Mouse (Mus musculus) hindbrain, embryonic 14.5 days (tissue): ENCODE data around the gene Prg3. TPM values are rescaled to one million over a fixed set of nuclear protein-coding genes. Genes with fewer than 3 reads are reported as not detected.

Experiments used
- ATAC-seq: fragments of 200-750 bp; cut with Nextera tagmentation; 2 replicates; pipeline ENCODE4 v1.8.0; 2017; ENCODE audit warnings: moderate number of reproducible peaks, mild to moderate bottlenecking, moderate TSS enrichment, moderate library complexity; ENCODE audit not compliant: low FRiP score
- DNase-seq: peaks from one replicate; pipeline ENCODE4 v3.0.0-alpha.2; 2015; ENCODE audit warnings: low spot score
- H3K27ac ChIP-seq: fragments of 300-500 bp; sonication (generic); 2 replicates; pipeline ENCODE4 v1.5.1; 2014; ENCODE audit warnings: mild to moderate bottlenecking, moderate library complexity
- H3K27me3 ChIP-seq: fragments of 300-500 bp; sonication (generic); 2 replicates; pipeline ENCODE4 v1.6.1; 2014; ENCODE audit warnings: mild to moderate bottlenecking, low read length, mixed read lengths; ENCODE audit not compliant: control insufficient read depth, insufficient read depth
- H3K36me3 ChIP-seq: fragments of 300-500 bp; sonication (generic); replicated peaks from 2 replicates; pipeline ENCODE4 v1.6.1; 2014; ENCODE audit not compliant: control insufficient read depth, insufficient read depth
- H3K4me1 ChIP-seq: fragments of 300-500 bp; sonication (generic); replicated peaks from 2 replicates; pipeline ENCODE4 v1.6.1; 2014; ENCODE audit warnings: antibody characterized with exemption, low read length, mixed read lengths; ENCODE audit not compliant: control insufficient read depth, insufficient read depth
- H3K4me2 ChIP-seq: fragments of 300-500 bp; sonication (generic); replicated peaks from 2 replicates; pipeline ENCODE4 v1.6.1; 2014; ENCODE audit warnings: mild to moderate bottlenecking, moderate library complexity
- H3K4me3 ChIP-seq: fragments of 300-500 bp; sonication (generic); replicated peaks from 2 replicates; pipeline ENCODE4 v1.5.1; 2014; ENCODE audit warnings: mild to moderate bottlenecking, low read length
- H3K9ac ChIP-seq: fragments of 300-500 bp; sonication (generic); 2 replicates; pipeline ENCODE4 v1.6.1; 2014
- H3K9me3 ChIP-seq: fragments of 300-500 bp; sonication (generic); 2 replicates; pipeline ENCODE4 v1.6.1; 2016; ENCODE audit warnings: low read length; ENCODE audit not compliant: control insufficient read depth
- WGBS: fragments of 180-500 bp; shearing (Covaris S2); extraction: QIAGEN DNeasy Blood & Tissue Kit; methylation state at CpG from one replicate; pipeline ENCODE4 v1.1.7; 2014; 5-methylcytosine and 5-hydroxymethylcytosine counted together
- polyA plus RNA-seq: library from polyadenylated mRNA; unstranded; fragments of >200 nt; fragmentation: Nextera tagmentation; extraction: Ambion mirVana; gene quantifications from 2 replicates; pipeline ENCODE4 v1.2.1, GENCODE M21; 2014

Gene Prg3
- not detected in 2 replicates for polyA plus RNA-seq

GRCm38 (mm10) chr2:84987930-84988329, at the start of gene Prg3:
Prg3 (plus strand) TSS chr2:84988215.
- Histone ChIP-seq H3K36me3 (no peaks in the 10 kb centered on the region), H3K27me3 (no peaks in the 10 kb centered on the region), H3K27ac (no peak within 1 kb of the TSS), H3K9me3 (no peaks in the 10 kb centered on the region), H3K4me1 (no peaks in the 10 kb centered on the region), H3K4me3 (no peak within 1 kb of the TSS), H3K9ac (no peak within 1 kb of the TSS), H3K4me2 (no peak within 1 kb of the TSS)
- WGBS, result 89% methylated on average over 1 of the region's 1 CpGs
- ATAC-seq (no peak), DNase-seq (no peak)

- H3K27me3 ChIP-seq, result peaks cover 8% of the 10 kb centered on the region; the same call in 1 of the 2 replicates
- H3K4me2 ChIP-seq, result peak overlapping the region; percentile 50; the same call in 1 of the 2 replicates
- ATAC-seq (no peak), DNase-seq (no peak)
- no peak overlapping the region for H3K27ac ChIP-seq
- H3K9me3 ChIP-seq, result no peaks in the 10 kb centered on the region
- H3K36me3 ChIP-seq, result no peaks in the 10 kb centered on the region
- no peak overlapping the region for H3K9ac ChIP-seq
- H3K4me1 ChIP-seq, result no peaks in the 10 kb centered on the region
- WGBS, result 85% methylated on average over 5 of the region's 5 CpGs
- no peak overlapping the region for H3K4me3 ChIP-seq
Observed at GRCm38 (mm10) chr2:84938249-84938946, 49.6 kb upstream of the Prg3 start.

GRCm38 (mm10) chr2:84939306-84939705, 48.7 kb upstream of the Prg3 start:
- no peak overlapping the region for H3K4me2 ChIP-seq
- no peak overlapping the region for H3K9ac ChIP-seq
- H3K27ac ChIP-seq, result no peak overlapping the region
- no peaks in the 10 kb centered on the region for H3K4me1 ChIP-seq
- 86% methylated on average over 3 of the region's 3 CpGs for WGBS
- no peaks in the 10 kb centered on the region for H3K9me3 ChIP-seq
- peaks cover 8% of the 10 kb centered on the region; the same call in 1 of the 2 replicates for H3K27me3 ChIP-seq
- ATAC-seq (no peak), DNase-seq (no peak)
- H3K36me3 ChIP-seq, result no peaks in the 10 kb centered on the region
- no peak overlapping the region for H3K4me3 ChIP-seq

GRCm38 (mm10) chr2:84939711-84940110, 48.3 kb upstream of the Prg3 start:
- DNase-seq (no peak), ATAC-seq (no peak)
- Histone ChIP-seq H3K4me1 (no peaks in the 10 kb centered on the region), H3K4me3 (no peak overlapping the region), H3K9me3 (no peaks in the 10 kb centered on the region), H3K4me2 (no peak overlapping the region), H3K36me3 (no peaks in the 10 kb centered on the region), H3K9ac (no peak overlapping the region), H3K27me3 (peaks cover 8% of the 10 kb centered on the region; the same call in 1 of the 2 replicates), H3K27ac (no peak overlapping the region)
- WGBS, result 96% methylated on average over 6 of the region's 6 CpGs

GRCm38 (mm10) chr2:84941332-84941731, 46.7 kb upstream of the Prg3 start:
- no peak overlapping the region for H3K27ac ChIP-seq
- no peak overlapping the region for H3K4me2 ChIP-seq
- 84% methylated on average over 2 of the region's 2 CpGs for WGBS
- H3K4me3 ChIP-seq, result no peak overlapping the region
- H3K4me1 ChIP-seq, result no peaks in the 10 kb centered on the region
- H3K9ac ChIP-seq, result no peak overlapping the region
- peaks cover 8% of the 10 kb centered on the region; the same call in 1 of the 2 replicates for H3K27me3 ChIP-seq
- H3K36me3 ChIP-seq, result no peaks in the 10 kb centered on the region
- ATAC-seq, result no peak
- no peaks in the 10 kb centered on the region for H3K9me3 ChIP-seq
- no peak for DNase-seq

GRCm38 (mm10) chr2:84941795-84942194, 46.2 kb upstream of the Prg3 start:
- peaks cover 8% of the 10 kb centered on the region; the same call in 1 of the 2 replicates for H3K27me3 ChIP-seq
- DNase-seq (no peak), ATAC-seq (no peak)
- H3K9ac ChIP-seq, result no peak overlapping the region
- WGBS, result 91% methylated on average over 4 of the region's 4 CpGs
- H3K4me2 ChIP-seq, result no peak overlapping the region
- no peaks in the 10 kb centered on the region for H3K4me1 ChIP-seq
- H3K9me3 ChIP-seq, result no peaks in the 10 kb centered on the region
- no peaks in the 10 kb centered on the region for H3K36me3 ChIP-seq
- no peak overlapping the region for H3K27ac ChIP-seq
- H3K4me3 ChIP-seq, result no peak overlapping the region

- Histone ChIP-seq H3K4me1 (no peaks in the 10 kb centered on the region), H3K9me3 (no peaks in the 10 kb centered on the region), H3K9ac (no peak overlapping the region), H3K27me3 (no peaks in the 10 kb centered on the region), H3K36me3 (no peaks in the 10 kb centered on the region), H3K4me3 (no peak overlapping the region), H3K4me2 (no peak overlapping the region), H3K27ac (no peak overlapping the region)
- DNase-seq (no peak), ATAC-seq (no peak)
- WGBS, result 86% methylated on average over 3 of the region's 3 CpGs
Observed at GRCm38 (mm10) chr2:84947154-84947771, 40.8 kb upstream of the Prg3 start.

GRCm38 (mm10) chr2:84948252-84948651, 39.8 kb upstream of the Prg3 start:
- Histone ChIP-seq H3K36me3 (no peaks in the 10 kb centered on the region), H3K4me1 (no peaks in the 10 kb centered on the region), H3K9me3 (no peaks in the 10 kb centered on the region), H3K4me2 (no peak overlapping the region), H3K4me3 (no peak overlapping the region), H3K9ac (no peak overlapping the region), H3K27me3 (no peaks in the 10 kb centered on the region), H3K27ac (no peak overlapping the region)
- no peak for DNase-seq
- 97% methylated on average over 7 of the region's 7 CpGs for WGBS
- ATAC-seq, result no peak

- WGBS, result 85% methylated on average over 2 of the region's 2 CpGs
- Histone ChIP-seq H3K4me3 (no peak overlapping the region), H3K27ac (no peak overlapping the region), H3K36me3 (no peaks in the 10 kb centered on the region), H3K27me3 (no peaks in the 10 kb centered on the region), H3K4me2 (no peak overlapping the region), H3K9ac (no peak overlapping the region), H3K9me3 (no peaks in the 10 kb centered on the region), H3K4me1 (no peaks in the 10 kb centered on the region)
- DNase-seq (no peak), ATAC-seq (no peak)
Observed at GRCm38 (mm10) chr2:84948721-84949120, 39.3 kb upstream of the Prg3 start.
